In the genomic region with DNA sequence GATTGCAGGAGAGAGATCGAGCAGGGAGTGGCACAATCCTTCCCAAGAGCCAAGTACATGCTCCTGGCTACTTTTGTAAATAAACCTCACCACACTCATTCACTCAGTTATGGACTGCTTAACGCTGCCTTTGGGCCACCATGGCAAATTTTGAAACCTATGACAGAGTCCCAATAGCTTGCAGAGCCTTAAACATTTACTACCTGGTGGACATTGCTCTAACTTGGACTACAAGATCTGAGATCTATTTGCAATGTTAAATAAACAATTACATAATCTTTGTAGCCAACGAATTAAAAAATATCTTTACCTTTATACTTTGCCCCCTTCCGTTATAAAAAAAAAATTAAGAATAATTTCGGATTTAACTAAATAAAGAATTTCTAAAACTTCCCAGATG, we compare ENCODE assay signal across 27 mouse cellular contexts.
A peak's percentile ranks its signal among the peaks of the same experiment; 100 is the strongest.
DNase-seq lines count a peak whose midpoint lies in the region; ATAC-seq and TF ChIP-seq lines count a peak whose summit lies in the region.
"Had no signal": no experiment of that assay in that cellular context is flagged by ENCODE, and none has a peak within 500 bp of the region (broad histone marks: within the 10 kb centered on the region; RNA-seq: fewer than 3 reads in every experiment).

No protein-coding gene starts in this region.

- peaks cover 13% of the 10 kb centered on the region for H3K4me1 ChIP-seq in heart, adult 2 months (ENCODE audit: control insufficient read depth, insufficient read depth, low read length)
- peaks cover 17% of the 10 kb centered on the region for H3K4me1 ChIP-seq in heart, embryonic 16.5 days (ENCODE audit: control insufficient read depth, insufficient read depth, low read length)
- peaks cover 29% of the 10 kb centered on the region for H3K4me1 ChIP-seq in heart, embryonic 12.5 days (replicated peaks)
- peaks cover 21% of the 10 kb centered on the region for H3K4me1 ChIP-seq in midbrain, embryonic 11.5 days (ENCODE audit: control insufficient read depth, insufficient read depth, low read length)
- H3K4me1 ChIP-seq in midbrain, embryonic 16.5 days (ENCODE audit: control insufficient read depth, insufficient read depth, low read length): peaks cover 7% of the 10 kb centered on the region; the same call in 1 of the 2 replicates

- no peak overlapping the region for H3K4me2 ChIP-seq in heart, embryonic 16.5 days (ENCODE audit: low read depth, low read length)
- no peak overlapping the region for H3K4me2 ChIP-seq in heart, embryonic 12.5 days
- no peak overlapping the region for H3K4me2 ChIP-seq in midbrain, embryonic 11.5 days
- no peak overlapping the region for H3K4me2 ChIP-seq in midbrain, embryonic 16.5 days (ENCODE audit: low read length)
- H3K4me2 ChIP-seq: embryonic facial prominence, embryonic 12.5 days; embryonic facial prominence, embryonic 15.5 days; forebrain, embryonic 12.5 days; forebrain, embryonic 15.5 days; hindbrain, embryonic 14.5 days had no signal

- peak overlapping the region; percentile 66 for H3K27ac ChIP-seq in heart, adult 2 months
- H3K27ac ChIP-seq in heart, embryonic 16.5 days (ENCODE audit: low read length): peak overlapping the region; percentile 24; the same call in 1 of the 2 replicates
- no peak overlapping the region for H3K27ac ChIP-seq in heart, embryonic 12.5 days (ENCODE audit: poor library complexity, severe bottlenecking)
- H3K27ac ChIP-seq in midbrain, embryonic 11.5 days (ENCODE audit: low read depth, low read length): no peak overlapping the region
- no peak overlapping the region for H3K27ac ChIP-seq in midbrain, embryonic 16.5 days (ENCODE audit: low read length)
- H3K27ac ChIP-seq: embryonic facial prominence, embryonic 12.5 days; embryonic facial prominence, embryonic 15.5 days; forebrain, embryonic 12.5 days; forebrain, embryonic 15.5 days; gastrocnemius, adult 2 months; hindbrain, embryonic 14.5 days; hindbrain, postnatal 0 days had no signal

- no peak for DNase-seq in heart, adult 2 months
- DNase-seq in heart, adult 9 months (ENCODE audit: low spot score in 2 of 2): no peak
- DNase-seq in midbrain, embryonic 11.5 days (ENCODE audit: low spot score, missing footprints): peak; percentile 28
- DNase-seq in frontal cortex, postnatal 25 days (ENCODE audit: low spot score in 2 of 2): no peak
- DNase-seq in urinary bladder, postnatal 14 days (ENCODE audit: low spot score): no peak
- DNase-seq: adrenal gland, adult 8-10 months; adrenal gland, postnatal 25 days; cerebellum, adult 11 months; cerebellum, adult 2 months; cerebellum, adult 9-11 months; cerebellum, postnatal 25 days; gastrocnemius, adult 2 months; gastrocnemius, postnatal 14 days; heart, postnatal 14 days; heart, postnatal 4 days had no signal

- no peaks in the 10 kb centered on the region for H3K27me3 ChIP-seq in heart, adult 2 months (ENCODE audit: control insufficient read depth, insufficient read depth, low read length)
- no peaks in the 10 kb centered on the region for H3K27me3 ChIP-seq in heart, embryonic 16.5 days (ENCODE audit: control insufficient read depth, insufficient read depth, low read length)
- H3K27me3 ChIP-seq in heart, embryonic 12.5 days (replicated peaks): no peaks in the 10 kb centered on the region
- H3K27me3 ChIP-seq in midbrain, embryonic 11.5 days (ENCODE audit: control insufficient read depth, insufficient read depth, low read length): no peaks in the 10 kb centered on the region
- H3K27me3 ChIP-seq in midbrain, embryonic 16.5 days (ENCODE audit: control insufficient read depth, insufficient read depth, low read depth, low read length): no peaks in the 10 kb centered on the region
- H3K27me3 ChIP-seq: embryonic facial prominence, embryonic 12.5 days; embryonic facial prominence, embryonic 15.5 days; forebrain, embryonic 12.5 days; forebrain, embryonic 15.5 days had no signal

- no peak for TF ChIP-seq CTCF in heart, adult 2 months (IDR thresholded peaks at IDR 0.05)

- peaks cover 10% of the 10 kb centered on the region for H3K36me3 ChIP-seq in heart, adult 2 months (ENCODE audit: control insufficient read depth, insufficient read depth, low read length)
- no peaks in the 10 kb centered on the region for H3K36me3 ChIP-seq in heart, embryonic 16.5 days (ENCODE audit: control insufficient read depth, insufficient read depth)
- H3K36me3 ChIP-seq in heart, embryonic 12.5 days: no peaks in the 10 kb centered on the region
- H3K36me3 ChIP-seq in midbrain, embryonic 11.5 days (ENCODE audit: control insufficient read depth, insufficient read depth, low read length): no peaks in the 10 kb centered on the region
- H3K36me3 ChIP-seq in midbrain, embryonic 16.5 days (ENCODE audit: control insufficient read depth, insufficient read depth, low read length): no peaks in the 10 kb centered on the region
- H3K36me3 ChIP-seq: embryonic facial prominence, embryonic 12.5 days; embryonic facial prominence, embryonic 15.5 days; forebrain, embryonic 12.5 days; forebrain, embryonic 15.5 days had no signal

- no peaks in the 10 kb centered on the region for H3K79me2 ChIP-seq in heart, adult 2 months (replicated peaks; ENCODE audit: control insufficient read depth, insufficient read depth, low read length)

- no peak for TF ChIP-seq POLR2A in heart, adult 2 months (IDR thresholded peaks at IDR 0.05; ENCODE audit: insufficient read depth, low read depth, low read length)

- ATAC-seq in heart, embryonic 16.5 days (replicated peaks; ENCODE audit: extremely low read depth, insufficient read depth, low FRiP score): no peak
- ATAC-seq in heart, embryonic 12.5 days (ENCODE audit: insufficient number of reproducible peaks, low FRiP score): no peak
- ATAC-seq in midbrain, embryonic 11.5 days (ENCODE audit: low FRiP score): no peak
- no peak for ATAC-seq in midbrain, embryonic 16.5 days
- ATAC-seq: activated CD4-positive, CD25-positive, alpha-beta regulatory T cell, adult 4 months; forebrain, embryonic 15.5 days; hindbrain, postnatal 0 days; inflammation-experienced regulatory T-cells, adult 6 months; intestine, embryonic 16.5 days had no signal

- no peaks in the 10 kb centered on the region for H3K9me3 ChIP-seq in heart, embryonic 16.5 days (replicated peaks; ENCODE audit: control insufficient read depth, low read length)
- no peaks in the 10 kb centered on the region for H3K9me3 ChIP-seq in heart, embryonic 12.5 days (replicated peaks)
- no peaks in the 10 kb centered on the region; the same call in 1 of the 2 replicates for H3K9me3 ChIP-seq in midbrain, embryonic 11.5 days (ENCODE audit: control insufficient read depth, low read length)
- no peaks in the 10 kb centered on the region for H3K9me3 ChIP-seq in midbrain, embryonic 16.5 days (replicated peaks; ENCODE audit: control insufficient read depth, low read length, poor library complexity, severe bottlenecking)
- H3K9me3 ChIP-seq: embryonic facial prominence, embryonic 12.5 days; embryonic facial prominence, embryonic 15.5 days; forebrain, embryonic 12.5 days; forebrain, embryonic 15.5 days had no signal

- TF ChIP-seq EP300 in heart, adult 2 months (IDR thresholded peaks at IDR 0.05; ENCODE audit: insufficient read depth, low read depth, low read length): no peak

- intact Hi-C loops in heart, adult 2 months (cut with DNase I): no loop called here

- H3K9ac ChIP-seq in heart, adult 2 months (ENCODE audit: low read depth, low read length): no peak overlapping the region
- H3K9ac ChIP-seq in heart, embryonic 16.5 days (ENCODE audit: low read length): no peak overlapping the region
- H3K9ac ChIP-seq in heart, embryonic 12.5 days: no peak overlapping the region
- H3K9ac ChIP-seq in midbrain, embryonic 11.5 days (ENCODE audit: low read length): no peak overlapping the region
- H3K9ac ChIP-seq in midbrain, embryonic 16.5 days (ENCODE audit: low read depth, low read length): no peak overlapping the region
- H3K9ac ChIP-seq: embryonic facial prominence, embryonic 12.5 days; embryonic facial prominence, embryonic 15.5 days; forebrain, embryonic 12.5 days; forebrain, embryonic 15.5 days; hindbrain, embryonic 14.5 days had no signal

- H3K4me3 ChIP-seq in heart, adult 2 months: no peak overlapping the region
- H3K4me3 ChIP-seq in heart, embryonic 16.5 days (ENCODE audit: low read length): no peak overlapping the region
- no peak overlapping the region for H3K4me3 ChIP-seq in heart, embryonic 12.5 days
- no peak overlapping the region for H3K4me3 ChIP-seq in midbrain, embryonic 11.5 days (ENCODE audit: low read depth, low read length)
- no peak overlapping the region for H3K4me3 ChIP-seq in midbrain, embryonic 16.5 days (ENCODE audit: low read depth, low read length)
- H3K4me3 ChIP-seq: embryonic facial prominence, embryonic 12.5 days; embryonic facial prominence, embryonic 15.5 days; forebrain, embryonic 12.5 days; forebrain, embryonic 15.5 days; gastrocnemius, adult 2 months had no signal

- 85% methylated on average over 5 of the region's 5 CpGs for WGBS in heart, adult 2 months
- WGBS in heart, embryonic 16.5 days: 86% methylated on average over 5 of the region's 5 CpGs
- WGBS in heart, embryonic 12.5 days: 79% methylated on average over 5 of the region's 5 CpGs
- 86% methylated on average over 5 of the region's 5 CpGs for WGBS in midbrain, embryonic 11.5 days
- 94% methylated on average over 5 of the region's 5 CpGs for WGBS in midbrain, embryonic 16.5 days

Comparison
In these comparisons a context has a peak if more than half of its experiments do, and no peak if none do; other contexts are left out.
1. H3K27ac ChIP-seq: peak in heart, adult 2 months (single experiment) and heart, embryonic 16.5 days (single experiment); none in heart, embryonic 12.5 days (single experiment), midbrain, embryonic 11.5 days (single experiment) and midbrain, embryonic 16.5 days (single experiment).